Mouse (Mus musculus): Measurements from ENCODE around the gene Gm9837. TPM values are rescaled to one million over a fixed set of nuclear protein-coding genes. Genes with fewer than 3 reads are reported as not detected.

Gene Gm9837
- polyA plus RNA-seq (2016; fragmentation: Nextera tagmentation; extraction: Ambion mirVana): not detected in 2 replicates

GRCm38 (mm10) chr11:53469968-53470695 lies at the start of gene Gm9837:
Gene Gm9837 (minus strand): TSS chr11:53470479.
- Histone ChIP-seq H3K36me3 (no peaks in the 10 kb centered on the region), H3K27ac (no peak within 1 kb of the TSS), H3K4me3 (no peak within 1 kb of the TSS), H3K9ac (no peak within 1 kb of the TSS), H3K4me2 (peak within 1 kb of the TSS; percentile 41), H3K4me1 (peaks cover 19% of the 10 kb centered on the region), H3K9me3 (replicated peaks) (no peaks in the 10 kb centered on the region), H3K27me3 (replicated peaks) (peaks cover 97% of the 10 kb centered on the region)
- ATAC-seq: peak; percentile 76
- 7% methylated on average over 29 of the region's 29 CpGs for WGBS (ENCODE audit: insufficient replicate concordance)

DNA sequence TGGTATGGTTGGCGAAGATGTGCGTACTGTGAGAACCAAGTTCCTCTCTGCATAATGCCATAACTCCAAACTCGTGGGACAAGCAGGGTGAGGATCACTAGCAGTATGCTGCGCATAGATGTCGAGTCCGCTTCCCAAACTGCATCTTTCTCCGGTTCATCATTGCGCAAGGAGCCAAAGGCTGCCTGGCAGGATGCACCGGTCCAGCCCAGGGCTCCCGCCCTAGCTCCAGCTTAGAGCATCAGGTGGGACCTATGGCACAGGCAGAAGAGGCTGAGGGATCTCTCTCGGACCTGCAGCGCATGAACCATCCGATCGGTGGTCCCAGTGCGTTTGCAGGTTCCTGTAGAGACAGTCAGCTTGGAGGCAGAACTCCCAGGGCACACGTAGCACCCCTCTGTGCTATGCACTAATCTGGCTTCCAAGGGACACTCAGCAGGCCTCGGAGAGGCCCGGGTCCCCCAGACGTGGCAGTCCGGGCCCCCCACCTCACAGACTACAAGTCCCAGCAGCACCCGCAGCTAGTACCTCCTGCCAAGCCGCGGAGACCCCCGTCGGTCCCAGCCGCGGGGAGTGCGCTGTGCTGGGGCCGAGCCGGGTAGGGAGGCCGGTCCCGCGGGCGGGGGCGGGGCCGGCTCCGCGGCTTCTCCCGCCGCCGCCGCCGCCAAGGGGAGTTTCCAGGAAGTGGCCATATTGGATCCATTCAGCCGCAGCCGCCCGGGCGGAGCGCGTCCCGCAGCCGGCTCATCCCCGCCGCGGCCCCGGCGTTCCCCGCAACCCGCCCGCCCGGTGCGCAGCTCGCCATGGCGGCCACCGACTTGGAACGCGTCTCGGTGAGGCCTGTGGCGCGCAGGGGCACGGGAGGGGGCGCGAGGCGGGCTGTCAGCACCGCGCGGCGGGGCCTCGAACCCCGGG lies 49.2 kb upstream of the Gm9837 start, which contains the start of gene Sept8:
TSS of gene Sept8 (plus strand) at position 51 of the 915 bp plus-strand sequence.
- Histone ChIP-seq H3K9ac (peak within 1 kb of the TSS; percentile 97), H3K9me3 (replicated peaks) (no peaks in the 10 kb centered on the region), H3K36me3 (peaks cover 16% of the 10 kb centered on the region), H3K27me3 (replicated peaks) (no peaks in the 10 kb centered on the region), H3K4me1 (peaks cover 81% of the 10 kb centered on the region), H3K4me3 (peak within 1 kb of the TSS; percentile 91), H3K4me2 (peak within 1 kb of the TSS; percentile 92), H3K27ac (peak within 1 kb of the TSS; percentile 95)
- WGBS (ENCODE audit: insufficient replicate concordance): 3% methylated on average over 79 of the region's 79 CpGs
- ATAC-seq: peak; percentile 69

- Histone ChIP-seq H3K9me3 (replicated peaks) (no peaks in the 10 kb centered on the region), H3K36me3 (peaks cover 12% of the 10 kb centered on the region; the same call in 1 of the 2 replicates), H3K27ac (peak overlapping the region; percentile 95), H3K4me1 (peaks cover 74% of the 10 kb centered on the region), H3K27me3 (replicated peaks) (no peaks in the 10 kb centered on the region), H3K9ac (peak overlapping the region; percentile 97), H3K4me2 (peak overlapping the region; percentile 92), H3K4me3 (peak overlapping the region; percentile 91)
- peak; percentile 47; the same call in 1 of the 2 replicates for ATAC-seq
- 10% methylated on average over 5 of the region's 5 CpGs for WGBS (ENCODE audit: insufficient replicate concordance)
Measured at GRCm38 (mm10) chr11:53518759-53519158, 48.5 kb upstream of the Gm9837 start.

DNA sequence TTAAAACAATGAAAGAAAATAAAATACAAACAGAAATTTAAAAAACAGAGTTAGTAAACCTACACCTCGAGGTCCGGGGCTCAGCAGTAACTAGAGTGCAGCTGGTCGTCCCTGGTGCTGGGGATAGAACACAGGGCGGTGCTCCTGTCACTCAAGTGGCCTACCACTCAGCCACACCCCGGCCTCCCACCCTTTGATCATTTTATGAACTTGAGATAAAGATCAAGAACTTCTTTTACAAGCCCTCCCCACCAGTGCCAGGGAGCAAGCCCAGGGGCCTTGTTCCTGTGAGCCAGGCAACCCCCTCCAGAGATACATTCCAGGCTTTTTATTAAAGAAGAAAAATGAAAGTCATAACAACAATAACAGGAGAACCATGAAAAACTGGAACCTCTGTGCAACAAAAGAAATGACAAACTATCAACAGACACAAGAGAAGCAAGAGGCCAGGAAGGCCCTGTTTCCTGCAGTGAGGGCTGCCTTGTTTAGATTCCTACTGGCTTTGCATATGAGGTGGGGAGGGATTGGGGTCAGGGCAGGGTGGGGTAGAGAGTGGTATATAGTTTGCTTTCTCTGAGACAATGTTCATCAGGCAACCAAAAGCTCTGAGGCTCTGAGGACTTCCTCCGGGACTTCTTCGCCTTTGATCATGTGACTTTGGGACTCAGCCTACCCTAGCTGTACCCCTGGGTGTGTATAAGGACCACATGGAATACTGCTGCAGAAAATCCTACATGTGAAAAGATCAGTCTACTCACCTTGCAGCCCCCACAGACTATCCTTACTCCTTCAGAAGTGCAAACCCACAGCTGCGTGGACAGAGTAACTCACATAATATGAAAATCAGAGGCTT lies 46.7 kb upstream of the Gm9837 start:
- H3K9me3 ChIP-seq (replicated peaks): no peaks in the 10 kb centered on the region
- H3K27ac ChIP-seq: peak overlapping the region; percentile 95
- H3K27me3 ChIP-seq (replicated peaks): 0 out of 2 replicates have a peak, but pooled peaks cover 4% of the 10 kb centered on the region
- peak; percentile 42 for ATAC-seq
- peaks cover 56% of the 10 kb centered on the region for H3K4me1 ChIP-seq
- 21% methylated on average over 8 of the region's 8 CpGs for WGBS (ENCODE audit: insufficient replicate concordance)
- H3K36me3 ChIP-seq: no peaks in the 10 kb centered on the region
- no peak overlapping the region for H3K9ac ChIP-seq
- H3K4me2 ChIP-seq: peak overlapping the region; percentile 29
- no peak overlapping the region for H3K4me3 ChIP-seq

GRCm38 (mm10) chr11:53510351-53510750 lies 40.1 kb upstream of the Gm9837 start:
- H3K4me1 ChIP-seq: no peaks in the 10 kb centered on the region
- no peak for ATAC-seq
- 63% methylated on average over 5 of the region's 5 CpGs for WGBS (ENCODE audit: insufficient replicate concordance)

GRCm38 (mm10) chr11:53508591-53508990 lies 38.3 kb upstream of the Gm9837 start:
- Histone ChIP-seq H3K9me3 (replicated peaks) (no peaks in the 10 kb centered on the region), H3K4me1 (0 out of 2 replicates have a peak, but pooled peaks cover 4% of the 10 kb centered on the region), H3K36me3 (no peaks in the 10 kb centered on the region), H3K9ac (no peak overlapping the region), H3K27ac (no peak overlapping the region), H3K4me3 (no peak overlapping the region), H3K27me3 (replicated peaks) (0 out of 2 replicates have a peak, but pooled peaks cover 7% of the 10 kb centered on the region), H3K4me2 (no peak overlapping the region)
- ATAC-seq: no peak
- 33% methylated on average over 3 of the region's 3 CpGs for WGBS (ENCODE audit: insufficient replicate concordance)

More at GRCm38 (mm10) chr11:53510351-53510750, 40.1 kb upstream of the Gm9837 start:
- H3K27me3 ChIP-seq (replicated peaks): 0 out of 2 replicates have a peak, but pooled peaks cover 7% of the 10 kb centered on the region
- H3K9ac ChIP-seq: no peak overlapping the region
- H3K4me2 ChIP-seq: no peak overlapping the region
- no peak overlapping the region for H3K27ac ChIP-seq
- no peak overlapping the region for H3K4me3 ChIP-seq
- H3K9me3 ChIP-seq (replicated peaks): no peaks in the 10 kb centered on the region
- no peaks in the 10 kb centered on the region for H3K36me3 ChIP-seq

GRCm38 (mm10) chr11:53508152-53508551 lies 37.9 kb upstream of the Gm9837 start:
- WGBS (ENCODE audit: insufficient replicate concordance): 74% methylated on average over 7 of the region's 7 CpGs
- Histone ChIP-seq H3K4me1 (0 out of 2 replicates have a peak, but pooled peaks cover 4% of the 10 kb centered on the region), H3K36me3 (no peaks in the 10 kb centered on the region), H3K9me3 (replicated peaks) (no peaks in the 10 kb centered on the region), H3K4me2 (no peak overlapping the region), H3K9ac (no peak overlapping the region), H3K27me3 (replicated peaks) (0 out of 2 replicates have a peak, but pooled peaks cover 7% of the 10 kb centered on the region), H3K27ac (no peak overlapping the region), H3K4me3 (no peak overlapping the region)
- no peak for ATAC-seq

DNA sequence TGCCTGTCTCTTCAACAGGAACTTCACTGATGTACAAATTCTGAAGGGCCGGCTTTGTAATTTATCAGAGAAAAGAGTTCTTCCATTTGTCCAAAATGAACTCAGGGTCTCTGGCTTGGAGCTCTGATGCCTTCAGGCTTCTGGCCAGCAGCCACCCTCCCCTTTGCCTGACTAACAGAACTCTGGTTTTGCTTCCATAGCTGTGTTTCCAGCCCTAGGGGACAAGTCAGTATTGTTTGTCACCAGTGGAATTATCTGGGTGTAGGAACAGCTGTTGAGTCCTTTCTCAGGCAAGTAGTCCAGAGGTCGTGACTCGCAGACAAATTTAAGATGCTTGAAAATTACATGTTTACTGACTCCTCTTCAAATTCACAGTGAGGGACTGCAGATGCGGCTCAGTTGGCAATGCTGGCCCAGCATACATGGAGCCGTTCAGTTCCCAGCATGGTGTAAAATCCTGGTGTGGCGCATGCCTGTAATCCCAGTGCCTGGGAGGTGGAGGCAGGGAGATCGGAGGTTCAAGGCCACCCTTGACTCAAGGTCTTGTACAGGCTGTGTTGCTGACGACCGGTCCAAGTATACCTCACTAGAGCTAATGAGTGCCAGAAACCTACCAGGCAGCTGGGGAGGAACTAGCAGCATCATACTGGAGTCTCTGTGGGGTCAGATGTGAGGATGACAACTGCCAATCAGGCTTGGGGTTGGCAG lies 37.0 kb upstream of the Gm9837 start:
- Histone ChIP-seq H3K4me2 (no peak overlapping the region), H3K36me3 (no peaks in the 10 kb centered on the region), H3K4me1 (0 out of 2 replicates have a peak, but pooled peaks cover 4% of the 10 kb centered on the region), H3K4me3 (no peak overlapping the region), H3K27ac (no peak overlapping the region), H3K9me3 (replicated peaks) (no peaks in the 10 kb centered on the region), H3K9ac (no peak overlapping the region), H3K27me3 (replicated peaks) (0 out of 2 replicates have a peak, but pooled peaks cover 7% of the 10 kb centered on the region)
- WGBS (ENCODE audit: insufficient replicate concordance): 81% methylated on average over 9 of the region's 9 CpGs
- ATAC-seq: no peak

- no peak overlapping the region for H3K4me3 ChIP-seq
- no peaks in the 10 kb centered on the region for H3K9me3 ChIP-seq (replicated peaks)
- H3K4me2 ChIP-seq: no peak overlapping the region
- H3K27ac ChIP-seq: no peak overlapping the region
- ATAC-seq: no peak
- 75% methylated on average over 5 of the region's 5 CpGs for WGBS (ENCODE audit: insufficient replicate concordance)
- H3K36me3 ChIP-seq: no peaks in the 10 kb centered on the region
- peaks cover 21% of the 10 kb centered on the region for H3K27me3 ChIP-seq (replicated peaks)
- no peak overlapping the region for H3K9ac ChIP-seq
- peaks cover 12% of the 10 kb centered on the region for H3K4me1 ChIP-seq
Measured at GRCm38 (mm10) chr11:53505026-53505663, 34.9 kb upstream of the Gm9837 start.

DNA sequence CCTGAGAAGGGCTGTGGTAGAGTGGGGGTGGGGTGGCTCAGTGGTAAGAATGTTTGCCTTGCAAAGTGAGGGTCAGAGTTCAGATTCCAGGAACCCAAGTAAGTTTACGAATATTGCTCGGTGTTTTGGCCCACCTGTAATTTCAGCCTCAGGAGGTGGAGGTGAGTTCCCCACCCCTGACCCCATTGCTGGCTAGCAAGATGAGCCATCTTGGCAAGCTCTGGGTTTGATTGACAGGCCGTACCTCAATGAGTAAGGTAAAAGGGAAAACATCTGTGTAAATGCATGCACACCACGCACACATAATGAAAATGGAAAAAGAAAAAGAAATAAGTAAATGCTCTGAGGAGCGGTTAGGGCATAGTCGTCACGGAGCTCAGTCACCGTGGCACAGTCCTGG lies 34.1 kb upstream of the Gm9837 start:
- WGBS (ENCODE audit: insufficient replicate concordance): 79% methylated on average over 8 of the region's 8 CpGs
- Histone ChIP-seq H3K9ac (no peak overlapping the region), H3K27me3 (replicated peaks) (peaks cover 28% of the 10 kb centered on the region), H3K4me3 (no peak overlapping the region), H3K36me3 (no peaks in the 10 kb centered on the region), H3K4me1 (peaks cover 12% of the 10 kb centered on the region), H3K9me3 (replicated peaks) (no peaks in the 10 kb centered on the region), H3K4me2 (no peak overlapping the region), H3K27ac (no peak overlapping the region)
- no peak for ATAC-seq

Measured in liver, embryonic 12.5 days (tissue).